Mouse (Mus musculus) intestine, embryonic 15.5 days (tissue): ENCODE measurements at regions not wholly inside any gene's neighbourhood (a gene's known extent, or its start where the extent isn't known, plus 50 kb on each side); places are given as distances from the start of the nearest gene placed in this dataset.
A peak's percentile ranks its signal among the peaks of the same experiment; 100 is the strongest.

Experiments
- ATAC-seq: fragments of 200-750 bp; cut with Nextera tagmentation; 2 replicates; pipeline ENCODE4 v1.8.0; 2017; ENCODE audit warnings: moderate TSS enrichment, moderate library complexity
- H3K27ac ChIP-seq: fragments of 300-500 bp; sonication (generic); 2 replicates; pipeline ENCODE4 v1.5.1; 2015; ENCODE audit warnings: mild to moderate bottlenecking, inconsistent platforms
- H3K27me3 ChIP-seq: fragments of 300-500 bp; sonication (generic); replicated peaks from 2 replicates; pipeline ENCODE4 v1.6.1; 2015; ENCODE audit warnings: inconsistent platforms
- H3K36me3 ChIP-seq: fragments of 300-500 bp; sonication (generic); 2 replicates; pipeline ENCODE4 v1.6.1; 2015; ENCODE audit warnings: inconsistent platforms
- H3K4me1 ChIP-seq: fragments of 300-500 bp; sonication (generic); replicated peaks from 2 replicates; pipeline ENCODE4 v1.6.1; 2015; ENCODE audit warnings: inconsistent platforms
- H3K4me2 ChIP-seq: fragments of 300-500 bp; sonication (generic); replicated peaks from 2 replicates; pipeline ENCODE4 v1.6.1; 2015; ENCODE audit warnings: mild to moderate bottlenecking, inconsistent platforms
- H3K4me3 ChIP-seq: fragments of 300-500 bp; sonication (generic); replicated peaks from 2 replicates; pipeline ENCODE4 v1.5.1; 2015; ENCODE audit warnings: inconsistent platforms
- H3K9ac ChIP-seq: fragments of 300-500 bp; sonication (generic); 2 replicates; pipeline ENCODE4 v1.6.1; 2015; ENCODE audit warnings: inconsistent platforms
- H3K9me3 ChIP-seq: fragments of 300-500 bp; sonication (generic); 2 replicates; pipeline ENCODE4 v1.6.1; 2016; ENCODE audit warnings: inconsistent platforms
- WGBS: fragments of 180-500 bp; shearing (Covaris S2); methylation state at CpG from one replicate; pipeline ENCODE4 v1.1.7; 2015; 5-methylcytosine and 5-hydroxymethylcytosine counted together

GRCm38 (mm10) chr16:87783561-87784304 is 85.0 kb downstream of the Bach1 start:
- Histone ChIP-seq H3K4me1 (no peaks in the 10 kb centered on the region), H3K4me2 (no peak overlapping the region), H3K9ac (no peak overlapping the region), H3K9me3 (no peaks in the 10 kb centered on the region), H3K36me3 (no peaks in the 10 kb centered on the region), H3K4me3 (no peak overlapping the region), H3K27ac (no peak overlapping the region), H3K27me3 (no peaks in the 10 kb centered on the region)
- ATAC-seq, result no peak
- 75% methylated on average over 17 of the region's 17 CpGs for WGBS

- H3K9me3 ChIP-seq, result no peaks in the 10 kb centered on the region
- no peaks in the 10 kb centered on the region for H3K36me3 ChIP-seq
- 45% methylated on average over 13 of the region's 13 CpGs for WGBS
- ATAC-seq, result peak; percentile 62
- no peak overlapping the region for H3K4me3 ChIP-seq
- no peaks in the 10 kb centered on the region for H3K27me3 ChIP-seq
- no peak overlapping the region for H3K4me2 ChIP-seq
- no peak overlapping the region for H3K9ac ChIP-seq
- H3K4me1 ChIP-seq, result no peaks in the 10 kb centered on the region
- H3K27ac ChIP-seq, result no peak overlapping the region
These were observed 85.8 kb downstream of the Bach1 start for GRCm38 (mm10) chr16:87784405-87784994.

- no peak overlapping the region for H3K4me2 ChIP-seq
- no peaks in the 10 kb centered on the region for H3K4me1 ChIP-seq
- 78% methylated on average over 10 of the region's 10 CpGs for WGBS
- no peak overlapping the region for H3K27ac ChIP-seq
- no peaks in the 10 kb centered on the region for H3K27me3 ChIP-seq
- no peak for ATAC-seq
- H3K9ac ChIP-seq, result no peak overlapping the region
- H3K9me3 ChIP-seq, result no peaks in the 10 kb centered on the region
- H3K36me3 ChIP-seq, result no peaks in the 10 kb centered on the region
- H3K4me3 ChIP-seq, result no peak overlapping the region
These were observed 90.8 kb downstream of the Bach1 start for GRCm38 (mm10) chr16:87789539-87789938.

GRCm38 (mm10) chr16:87789957-87790356 is 91.2 kb downstream of the Bach1 start:
- H3K4me3 ChIP-seq, result no peak overlapping the region
- no peak for ATAC-seq
- 26% methylated on average over 6 of the region's 6 CpGs for WGBS
- no peaks in the 10 kb centered on the region for H3K4me1 ChIP-seq
- no peak overlapping the region for H3K4me2 ChIP-seq
- no peaks in the 10 kb centered on the region for H3K9me3 ChIP-seq
- no peak overlapping the region for H3K9ac ChIP-seq
- no peaks in the 10 kb centered on the region for H3K27me3 ChIP-seq
- no peaks in the 10 kb centered on the region for H3K36me3 ChIP-seq
- no peak overlapping the region for H3K27ac ChIP-seq

GRCm38 (mm10) chr16:87796514-87797248 is 97.9 kb downstream of the Bach1 start:
- H3K9ac ChIP-seq, result peak overlapping the region; percentile 11; the same call in 1 of the 2 replicates
- WGBS, result 9% methylated on average over 20 of the region's 20 CpGs
- ATAC-seq, result peak; percentile 88
- no peak overlapping the region for H3K27ac ChIP-seq
- H3K27me3 ChIP-seq, result no peaks in the 10 kb centered on the region
- 0 out of 2 replicates have a peak, but pooled peaks cover 4% of the 10 kb centered on the region for H3K4me1 ChIP-seq
- no peaks in the 10 kb centered on the region for H3K9me3 ChIP-seq
- peak overlapping the region; percentile 29 for H3K4me3 ChIP-seq
- H3K4me2 ChIP-seq, result peak overlapping the region; percentile 68
- no peaks in the 10 kb centered on the region for H3K36me3 ChIP-seq

- 92% methylated on average over 4 of the region's 4 CpGs for WGBS
- no peak overlapping the region for H3K4me2 ChIP-seq
- H3K27ac ChIP-seq, result no peak overlapping the region
These were observed 103.6 kb downstream of the Bach1 start for GRCm38 (mm10) chr16:87802317-87802716.

GRCm38 (mm10) chr16:87817590-87817989 is 118.8 kb downstream of the Bach1 start:
- Histone ChIP-seq H3K4me2 (no peak overlapping the region), H3K27me3 (no peaks in the 10 kb centered on the region), H3K9ac (no peak overlapping the region), H3K9me3 (no peaks in the 10 kb centered on the region), H3K36me3 (no peaks in the 10 kb centered on the region), H3K4me1 (no peaks in the 10 kb centered on the region), H3K27ac (no peak overlapping the region), H3K4me3 (no peak overlapping the region)
- 51% methylated on average over 8 of the region's 8 CpGs for WGBS
- no peak for ATAC-seq

More at GRCm38 (mm10) chr16:87802317-87802716, 103.6 kb downstream of the Bach1 start:
- Histone ChIP-seq H3K4me3 (no peak overlapping the region), H3K9me3 (no peaks in the 10 kb centered on the region), H3K36me3 (no peaks in the 10 kb centered on the region), H3K4me1 (no peaks in the 10 kb centered on the region), H3K27me3 (no peaks in the 10 kb centered on the region), H3K9ac (no peak overlapping the region)
- ATAC-seq, result no peak

GRCm38 (mm10) chr16:87834296-87834695 is 135.6 kb downstream of the Bach1 start:
- Histone ChIP-seq H3K9me3 (no peaks in the 10 kb centered on the region), H3K4me1 (no peaks in the 10 kb centered on the region), H3K27me3 (no peaks in the 10 kb centered on the region), H3K9ac (no peak overlapping the region), H3K36me3 (no peaks in the 10 kb centered on the region), H3K27ac (no peak overlapping the region), H3K4me3 (no peak overlapping the region), H3K4me2 (no peak overlapping the region)
- no peak for ATAC-seq
- 42% methylated on average over 7 of the region's 7 CpGs for WGBS

- Histone ChIP-seq H3K27me3 (no peaks in the 10 kb centered on the region), H3K9ac (no peak overlapping the region), H3K27ac (no peak overlapping the region), H3K9me3 (no peaks in the 10 kb centered on the region), H3K4me1 (no peaks in the 10 kb centered on the region), H3K36me3 (no peaks in the 10 kb centered on the region), H3K4me3 (no peak overlapping the region), H3K4me2 (0 out of 2 replicates have a peak overlapping the region, but pooled peaks have one; percentile 26)
- ATAC-seq, result peak; percentile 64
- 9% methylated on average over 16 of the region's 16 CpGs for WGBS
These were observed 142.3 kb downstream of the Bach1 start for GRCm38 (mm10) chr16:87840949-87841546.
